11 mouse cellular contexts compared by ENCODE assay signal in genomic region chr4:128887641-128888091, GRCm38 (mm10). TPM values are rescaled to one million over a fixed set of nuclear protein-coding genes. Genes with fewer than 3 reads are reported as not detected.
A peak's percentile ranks its signal among the peaks of the same experiment; 100 is the strongest.
DNase-seq lines count a peak whose midpoint lies in the region; ATAC-seq and TF ChIP-seq lines count a peak whose summit lies in the region.
"Had no signal": no experiment of that assay in that cellular context is flagged by ENCODE, and none has a peak within 500 bp of the region (broad histone marks: within the 10 kb centered on the region; RNA-seq: fewer than 3 reads in every experiment).

No protein-coding gene starts in this region.

- DNase-seq in forebrain, postnatal 0 days: peak; percentile 70
- no peak for DNase-seq in forebrain, embryonic 10.5 days (ENCODE audit: extremely low spot score, low spot score)
- peak; percentile 34 for DNase-seq in retina, postnatal 1 day
- DNase-seq in retina, embryonic 14.5 days (ENCODE audit: low spot score): no peak
- no peak for DNase-seq in hindbrain, embryonic 10.5 days (ENCODE audit: low spot score)
- DNase-seq in MN1 (ENCODE audit: low spot score): no peak
- DNase-seq in gastrocnemius, postnatal 4 days (ENCODE audit: low spot score in 2 of 2): no peak
- no peak for DNase-seq in heart, postnatal 10 days
- DNase-seq: kidney, adult 8-10 months; right cerebral cortex, postnatal 14 days had no signal

- peaks cover 14% of the 10 kb centered on the region for H3K4me1 ChIP-seq in forebrain, postnatal 0 days (ENCODE audit: insufficient read depth)
- H3K4me1 ChIP-seq in forebrain, embryonic 10.5 days: peaks cover 56% of the 10 kb centered on the region
- H3K4me1 ChIP-seq in hindbrain, embryonic 10.5 days (replicated peaks): peaks cover 87% of the 10 kb centered on the region

- intact Hi-C loops in heart, postnatal 10 days (cut with DNase I): no loop called here

- peak; percentile 18 for ATAC-seq in forebrain, postnatal 0 days

- H3K4me3 ChIP-seq in forebrain, postnatal 0 days (ENCODE audit: low read depth, low read length): no peak overlapping the region
- no peak overlapping the region for H3K4me3 ChIP-seq in forebrain, embryonic 10.5 days
- H3K4me3 ChIP-seq in hindbrain, embryonic 10.5 days: no peak overlapping the region
- H3K4me3 ChIP-seq: erythroblast, embryonic 14.5 days had no signal

- H3K27ac ChIP-seq in forebrain, postnatal 0 days (ENCODE audit: low read depth, low read length): no peak overlapping the region
- H3K27ac ChIP-seq in forebrain, embryonic 10.5 days: no peak overlapping the region; the same call in 1 of the 2 replicates
- H3K27ac ChIP-seq in hindbrain, embryonic 10.5 days: peak overlapping the region; percentile 72

- H3K4me2 ChIP-seq in forebrain, postnatal 0 days (ENCODE audit: low read depth): no peak overlapping the region

- TF ChIP-seq CTCF in forebrain, postnatal 0 days (IDR thresholded peaks at IDR 0.05; ENCODE audit: low read depth): no peak

- no peaks in the 10 kb centered on the region for H3K9me3 ChIP-seq in forebrain, postnatal 0 days (ENCODE audit: low read length)
- H3K9me3 ChIP-seq in forebrain, embryonic 10.5 days: peaks cover 3% of the 10 kb centered on the region; the same call in 1 of the 2 replicates
- no peaks in the 10 kb centered on the region for H3K9me3 ChIP-seq in hindbrain, embryonic 10.5 days

- WGBS in forebrain, postnatal 0 days: 31% methylated on average over 9 of the region's 9 CpGs
- WGBS in forebrain, embryonic 10.5 days: 66% methylated on average over 9 of the region's 9 CpGs
- 50% methylated on average over 9 of the region's 9 CpGs for WGBS in hindbrain, embryonic 10.5 days

- no peaks in the 10 kb centered on the region for H3K27me3 ChIP-seq in forebrain, postnatal 0 days (ENCODE audit: insufficient read depth, low read length)
- peaks cover 37% of the 10 kb centered on the region for H3K27me3 ChIP-seq in forebrain, embryonic 10.5 days (ENCODE audit: poor library complexity, severe bottlenecking)
- H3K27me3 ChIP-seq in hindbrain, embryonic 10.5 days (ENCODE audit: insufficient read depth, poor library complexity, severe bottlenecking): peaks cover 26% of the 10 kb centered on the region

- peaks cover 6% of the 10 kb centered on the region; the same call in 1 of the 2 replicates for H3K36me3 ChIP-seq in forebrain, postnatal 0 days (ENCODE audit: insufficient read depth)
- peaks cover 6% of the 10 kb centered on the region for H3K36me3 ChIP-seq in forebrain, embryonic 10.5 days (replicated peaks)
- peaks cover 7% of the 10 kb centered on the region for H3K36me3 ChIP-seq in hindbrain, embryonic 10.5 days

- 0 out of 2 replicates have a peak overlapping the region, but pooled peaks have one; percentile 18 for H3K9ac ChIP-seq in forebrain, postnatal 0 days

RNA-seq across cellular contexts. Expression of gene Trim62, which starts 4.3 kb away (rescaled TPM):
- total RNA-seq in forebrain, postnatal 0 days (2014; rRNA removed): 10.9 and 15.7 TPM in 2 replicates
- polyA plus RNA-seq in forebrain, postnatal 0 days (2015; fragmentation: Nextera tagmentation; extraction: Ambion mirVana): 15.5 and 20.4 TPM in 2 replicates
- 6.8 and 7.4 TPM in 2 replicates for polyA plus RNA-seq in forebrain, embryonic 10.5 days (2016; fragmentation: Nextera tagmentation; extraction: Ambion mirVana)
- 12.1 and 14.5 TPM in 2 replicates for polyA plus RNA-seq in hindbrain, embryonic 10.5 days (2016; fragmentation: Nextera tagmentation; extraction: Ambion mirVana)
- total RNA-seq in gastrocnemius, postnatal 4 days (2021): 1 to 10 TPM; 3.2 to 3.7 TPM
- 1 to 10 TPM; 2.3 to 2.5 TPM for total RNA-seq in heart, postnatal 10 days (2021)
- polyA plus RNA-seq: erythroblast, embryonic 14.5 days had no signal

Comparison
In these comparisons a context has a peak if more than half of its experiments do, and no peak if none do; other contexts are left out.
1. DNase-seq: peak in forebrain, postnatal 0 days (single experiment) and retina, postnatal 1 day (single experiment); none in forebrain, embryonic 10.5 days (single experiment), retina, embryonic 14.5 days (single experiment), hindbrain, embryonic 10.5 days (single experiment), MN1 (single experiment), gastrocnemius, postnatal 4 days (0 of 2) and heart, postnatal 10 days (0 of 2).